Mouse (Mus musculus): ENCODE data around the gene Zkscan3.
A peak's percentile ranks its signal among the peaks of the same experiment; 100 is the strongest.
"Not testable (repeated sequence)": the region's sequence is repeated elsewhere in the genome, so short reads cannot be mapped to it uniquely, and the experiment has no call there.

Zkscan3 gene

GRCm38 (mm10) chr13:21397486-21397885 is 5.1 kb downstream of the Zkscan3 start:
- DNase-seq (ENCODE audit: low spot score in 2 of 2) = no peak

GRCm38 (mm10) chr13:21396048-21396447 is 6.5 kb downstream of the Zkscan3 start:
- DNase-seq (ENCODE audit: low spot score in 2 of 2) = not testable (repeated sequence)

GRCm38 (mm10) chr13:21395623-21396022 is 6.9 kb downstream of the Zkscan3 start:
- DNase-seq (ENCODE audit: low spot score in 2 of 2) = no peak

- DNase-seq (ENCODE audit: low spot score in 2 of 2) = no peak
Observed at GRCm38 (mm10) chr13:21395211-21395610, 7.3 kb downstream of the Zkscan3 start.

- no peak for DNase-seq (ENCODE audit: low spot score in 2 of 2)
Observed at GRCm38 (mm10) chr13:21377773-21378172, 24.8 kb downstream of the Zkscan3 start.

GRCm38 (mm10) chr13:21372700-21373099 is 29.9 kb downstream of the Zkscan3 start:
- no peak for DNase-seq (ENCODE audit: low spot score in 2 of 2)

- peak in 1 of 2 experiments; percentile 3 for DNase-seq (ENCODE audit: low spot score in 2 of 2)
Observed at GRCm38 (mm10) chr13:21366635-21367034, 35.9 kb downstream of the Zkscan3 start.

GRCm38 (mm10) chr13:21363719-21364118 is 38.8 kb downstream of the Zkscan3 start:
- DNase-seq (ENCODE audit: low spot score in 2 of 2) = peak in 1 of 2 experiments; percentile 3

GRCm38 (mm10) chr13:21362621-21363248 is 39.8 kb downstream of the Zkscan3 start, which contains the start of gene Zscan12:
Zscan12 (plus strand) TSS chr13:21362820.
- DNase-seq (ENCODE audit: low spot score in 2 of 2) = peak; percentile 76 to 81

GRCm38 (mm10) chr13:21350593-21350992 is 52.0 kb downstream of the Zkscan3 start:
- DNase-seq (ENCODE audit: low spot score in 2 of 2) = no peak

- DNase-seq (ENCODE audit: low spot score in 2 of 2) = no peak
Observed at GRCm38 (mm10) chr13:21346610-21347009, 55.9 kb downstream of the Zkscan3 start, which contains the start of gene Olfr1367. Olfr1367 (plus strand) TSS chr13:21346910.

Data from thymus, postnatal 10 days (tissue).